Mouse (Mus musculus) heart, postnatal 0 days (tissue): ENCODE measurements around the gene Ndrg2. TPM values are rescaled to one million over a fixed set of nuclear protein-coding genes. Genes with fewer than 3 reads are reported as not detected.

Experiments
- ATAC-seq: fragments of 200-750 bp; cut with Nextera tagmentation; 2 replicates; pipeline ENCODE4 v1.8.0; 2017; ENCODE audit warnings: low read depth, moderate number of reproducible peaks, moderate library complexity; ENCODE audit not compliant: insufficient read depth
- DNase-seq: peaks from one replicate; pipeline ENCODE4 v3.0.0-alpha.2; 2016; ENCODE audit warnings: low spot score
- H3K27ac ChIP-seq: fragments of 300-500 bp; sonication (generic); 2 replicates; pipeline ENCODE4 v1.5.1; 2014; ENCODE audit warnings: low read depth, mild to moderate bottlenecking
- H3K27me3 ChIP-seq: fragments of 300-500 bp; sonication (generic); 2 replicates; pipeline ENCODE4 v1.6.1; 2014; ENCODE audit warnings: low read length, mixed read lengths; ENCODE audit not compliant: control insufficient read depth, insufficient read depth
- H3K36me3 ChIP-seq: fragments of 300-500 bp; sonication (generic); replicated peaks from 2 replicates; pipeline ENCODE4 v1.6.1; 2014; ENCODE audit warnings: low read length, mixed read lengths; ENCODE audit not compliant: control insufficient read depth, insufficient read depth
- H3K4me1 ChIP-seq: fragments of 300-500 bp; sonication (generic); 2 replicates; pipeline ENCODE4 v1.6.1; 2014; ENCODE audit warnings: antibody characterized with exemption; ENCODE audit not compliant: control insufficient read depth, insufficient read depth
- H3K4me2 ChIP-seq: fragments of 300-500 bp; sonication (generic); 2 replicates; pipeline ENCODE4 v1.6.1; 2014; ENCODE audit warnings: low read depth, mild to moderate bottlenecking, low read length, moderate library complexity
- H3K4me3 ChIP-seq: fragments of 300-500 bp; sonication (generic); 2 replicates; pipeline ENCODE4 v1.5.1; 2014; ENCODE audit warnings: low read depth, low read length
- H3K9ac ChIP-seq: fragments of 300-500 bp; sonication (generic); replicated peaks from 2 replicates; pipeline ENCODE4 v1.6.1; 2014; ENCODE audit warnings: low read depth, low read length, mixed read lengths
- H3K9me3 ChIP-seq: fragments of 300-500 bp; sonication (generic); replicated peaks from 2 replicates; pipeline ENCODE4 v1.6.1; 2016; ENCODE audit warnings: low read length; ENCODE audit not compliant: control insufficient read depth
- CTCF ChIP-seq: IDR thresholded peaks from 2 replicates; pipeline ENCODE4 v1.5.1; 2016; ENCODE audit warnings: antibody characterized with exemption, control low read depth, low read depth
- EP300 ChIP-seq: IDR thresholded peaks from 2 replicates; pipeline ENCODE4 v1.6.1; 2016; ENCODE audit warnings: antibody characterized with exemption, low read depth
- WGBS: fragments of 180-500 bp; shearing (Covaris S2); extraction: QIAGEN DNeasy Blood & Tissue Kit; methylation state at CpG from one replicate; pipeline ENCODE4 v1.1.7; 2014; 5-methylcytosine and 5-hydroxymethylcytosine counted together
- polyA plus RNA-seq: library from polyadenylated mRNA; unstranded; fragments of >200 nt; fragmentation: Nextera tagmentation; extraction: Ambion mirVana; gene quantifications from 2 replicates; pipeline ENCODE4 v1.2.1, GENCODE M21; 2015
- total RNA-seq: library from RNA; depleted of rRNA; stranded (reverse); fragments of >200 nt; gene quantifications from 2 replicates; pipeline ENCODE4 v1.2.3, GENCODE M21; 2014; ENCODE audit warnings: low replicate concordance

Ndrg2 gene
- total and polyA plus RNA-seq, 2 experiments from 2014 or later, result 591 to 1,158 TPM

- Histone ChIP-seq H3K36me3 (peaks cover 46% of the 10 kb centered on the region), H3K9me3 (no peaks in the 10 kb centered on the region), H3K9ac (no peak overlapping the region), H3K4me1 (peaks cover 7% of the 10 kb centered on the region; the same call in 1 of the 2 replicates), H3K4me2 (no peak overlapping the region), H3K4me3 (no peak overlapping the region), H3K27ac (no peak overlapping the region), H3K27me3 (no peaks in the 10 kb centered on the region)
- no peak for DNase-seq
- TF ChIP-seq EP300, result no peak
- TF ChIP-seq CTCF, result no peak
- ATAC-seq, result no peak
- 61% methylated on average over 6 of the region's 6 CpGs for WGBS
These were observed 27.9 kb downstream of the Ndrg2 start for GRCm38 (mm10) chr14:51886051-51886450.

GRCm38 (mm10) chr14:51884598-51885331, 29.2 kb downstream of the Ndrg2 start, which contains the start of gene Mettl17:
Mettl17 (plus strand) TSS chr14:51884842.
- peak within 1 kb of the TSS; percentile 74 for H3K9ac ChIP-seq
- DNase-seq (peak; percentile 98), ATAC-seq (peak; percentile 96)
- H3K4me2 ChIP-seq, result peak within 1 kb of the TSS; percentile 95
- H3K36me3 ChIP-seq, result peaks cover 33% of the 10 kb centered on the region
- H3K9me3 ChIP-seq, result no peaks in the 10 kb centered on the region
- peaks cover 7% of the 10 kb centered on the region; the same call in 1 of the 2 replicates for H3K4me1 ChIP-seq
- TF ChIP-seq EP300 (no peak), CTCF (0 out of 2 replicates have a peak, but pooled peaks have one; percentile 13)
- WGBS, result under 1% methylated on average over 43 of the region's 43 CpGs
- H3K27me3 ChIP-seq, result no peaks in the 10 kb centered on the region
- H3K4me3 ChIP-seq, result peak within 1 kb of the TSS; percentile 78
- H3K27ac ChIP-seq, result peak within 1 kb of the TSS; percentile 77

DNA sequence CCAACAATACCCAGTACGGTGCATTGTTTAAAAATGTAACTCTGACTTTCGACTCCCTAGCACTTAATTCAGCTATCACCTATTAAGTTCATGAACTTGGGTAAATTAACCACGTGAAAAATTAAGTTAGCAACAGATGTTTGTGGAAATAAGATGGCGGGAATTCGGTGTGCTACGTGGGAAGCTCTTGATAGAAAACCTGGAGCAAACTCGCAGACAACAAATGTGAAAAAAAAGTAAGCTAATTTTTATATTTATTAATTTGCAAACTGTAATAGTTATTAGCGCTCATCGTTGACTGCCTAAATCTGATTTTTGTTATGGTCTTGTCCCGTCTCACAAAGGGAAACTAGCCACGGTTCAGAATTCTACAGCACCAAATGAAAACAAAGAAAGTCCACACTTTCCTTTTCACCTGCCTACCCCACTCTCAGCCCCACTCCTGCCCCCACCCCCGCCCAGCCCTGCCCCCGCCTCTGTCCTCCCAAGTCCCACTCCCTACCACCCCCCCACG, 29.9 kb downstream of the Ndrg2 start:
- Histone ChIP-seq H3K36me3 (peaks cover 26% of the 10 kb centered on the region), H3K27ac (peak overlapping the region; percentile 76), H3K4me2 (peak overlapping the region; percentile 95), H3K9me3 (no peaks in the 10 kb centered on the region), H3K9ac (peak overlapping the region; percentile 48), H3K27me3 (no peaks in the 10 kb centered on the region), H3K4me1 (peaks cover 7% of the 10 kb centered on the region; the same call in 1 of the 2 replicates), H3K4me3 (peak overlapping the region; percentile 78)
- ATAC-seq (0 out of 2 replicates have a peak, but pooled peaks have one; percentile 1), DNase-seq (peak; percentile 36)
- WGBS, result under 1% methylated on average over 14 of the region's 14 CpGs
- TF ChIP-seq CTCF (no peak), EP300 (no peak)

GRCm38 (mm10) chr14:51883527-51884030, 30.4 kb downstream of the Ndrg2 start:
- H3K9me3 ChIP-seq, result no peaks in the 10 kb centered on the region
- 3% methylated on average over 4 of the region's 4 CpGs for WGBS

GRCm38 (mm10) chr14:51877517-51877916, 36.4 kb downstream of the Ndrg2 start:
- DNase-seq, result no peak
- H3K36me3 ChIP-seq, result no peaks in the 10 kb centered on the region
- H3K4me2 ChIP-seq, result no peak overlapping the region
- WGBS, result 69% methylated on average over 3 of the region's 3 CpGs
- no peaks in the 10 kb centered on the region for H3K27me3 ChIP-seq
- H3K9me3 ChIP-seq, result no peaks in the 10 kb centered on the region
- no peak overlapping the region for H3K9ac ChIP-seq
- no peak overlapping the region for H3K4me3 ChIP-seq
- no peak for TF ChIP-seq CTCF
- no peak for TF ChIP-seq EP300
- no peaks in the 10 kb centered on the region for H3K4me1 ChIP-seq
- no peak overlapping the region for H3K27ac ChIP-seq
- ATAC-seq, result no peak

More at GRCm38 (mm10) chr14:51883527-51884030, 30.4 kb downstream of the Ndrg2 start:
- Histone ChIP-seq H3K4me1 (peaks cover 7% of the 10 kb centered on the region; the same call in 1 of the 2 replicates), H3K36me3 (peaks cover 21% of the 10 kb centered on the region), H3K27me3 (no peaks in the 10 kb centered on the region), H3K27ac (peak overlapping the region; percentile 76), H3K4me3 (peak overlapping the region; percentile 78), H3K9ac (0 out of 2 replicates have a peak overlapping the region, but pooled peaks have one; percentile 48), H3K4me2 (peak overlapping the region; percentile 95)
- TF ChIP-seq CTCF (peak; percentile 70), EP300 (peak; percentile 39; the same call in 1 of the 2 replicates)
- peak; percentile 79 for DNase-seq
- ATAC-seq, result peak; percentile 48; the same call in 1 of the 2 replicates
